ENCODE assay signal across 22 mouse cellular contexts in genomic region chr2:57820923-57821322, GRCm38 (mm10).
DNase-seq lines count a peak whose midpoint lies in the region; ATAC-seq and TF ChIP-seq lines count a peak whose summit lies in the region.
"Had no signal": no experiment of that assay in that cellular context is flagged by ENCODE, and none has a peak within 500 bp of the region (broad histone marks: within the 10 kb centered on the region; RNA-seq: fewer than 3 reads in every experiment).

No protein-coding gene starts in this region.

- WGBS in forebrain, embryonic 13.5 days, result 43% methylated on average over 1 of the region's 1 CpGs
- WGBS in forebrain, embryonic 10.5 days, result 79% methylated on average over 1 of the region's 1 CpGs
- 39% methylated on average over 1 of the region's 1 CpGs for whole genome bisulfite sequencing in limb, embryonic 11.5 days
- WGBS in limb, embryonic 10.5 days, result 50% methylated on average over 1 of the region's 1 CpGs
- 23% methylated on average over 1 of the region's 1 CpGs for WGBS in limb, embryonic 14.5 days
- 65% methylated on average over 1 of the region's 1 CpGs for WGBS in cerebellum, adult 2 months

- TF ChIP-seq POLR2A in brain, embryonic 14.5 days (IDR thresholded peaks at IDR 0.05; ENCODE audit: borderline replicate concordance, extremely low read depth, insufficient read depth, insufficient read length, poor library complexity, severe bottlenecking), result no peak
- no peak for TF ChIP-seq POLR2A in limb, embryonic 14.5 days (IDR thresholded peaks at IDR 0.05; ENCODE audit: borderline replicate concordance, extremely low read depth, insufficient read depth, insufficient read length)
- no peak for TF ChIP-seq POLR2A in cerebellum, adult 2 months (IDR thresholded peaks at IDR 0.05; ENCODE audit: borderline replicate concordance, insufficient read depth, low read length)

- H3K27me3 ChIP-seq in forebrain, embryonic 13.5 days, result 0 out of 2 replicates have a peak, but pooled peaks cover 2% of the 10 kb centered on the region
- no peaks in the 10 kb centered on the region for H3K27me3 ChIP-seq in forebrain, embryonic 10.5 days (ENCODE audit: poor library complexity, severe bottlenecking)
- no peaks in the 10 kb centered on the region for H3K27me3 ChIP-seq in limb, embryonic 11.5 days (ENCODE audit: control insufficient read depth, insufficient read depth, low read length)
- peaks cover 5% of the 10 kb centered on the region; the same call in 1 of the 2 replicates for H3K27me3 ChIP-seq in limb, embryonic 10.5 days (ENCODE audit: low read depth, poor library complexity, severe bottlenecking)
- no peaks in the 10 kb centered on the region for H3K27me3 ChIP-seq in limb, embryonic 14.5 days (ENCODE audit: control insufficient read depth, insufficient read depth, low read length)
- no peaks in the 10 kb centered on the region for H3K27me3 ChIP-seq in cerebellum, adult 2 months (ENCODE audit: control insufficient read depth, insufficient read depth, low read length)
- H3K27me3 ChIP-seq: embryonic facial prominence, embryonic 12.5 days; heart, embryonic 15.5 days; hindbrain, embryonic 13.5 days; intestine, embryonic 15.5 days had no signal

- peaks cover 9% of the 10 kb centered on the region; the same call in 1 of the 2 replicates for H3K4me1 ChIP-seq in forebrain, embryonic 13.5 days
- H3K4me1 ChIP-seq in forebrain, embryonic 10.5 days, result no peaks in the 10 kb centered on the region
- 0 out of 2 replicates have a peak, but pooled peaks cover 4% of the 10 kb centered on the region for H3K4me1 ChIP-seq in limb, embryonic 11.5 days (ENCODE audit: control insufficient read depth, insufficient read depth, low read length)
- peaks cover 10% of the 10 kb centered on the region for H3K4me1 ChIP-seq in limb, embryonic 10.5 days
- peaks cover 4% of the 10 kb centered on the region; the same call in 1 of the 2 replicates for H3K4me1 ChIP-seq in limb, embryonic 14.5 days (ENCODE audit: control insufficient read depth, insufficient read depth, low read length)
- no peaks in the 10 kb centered on the region for H3K4me1 ChIP-seq in cerebellum, adult 2 months (ENCODE audit: control insufficient read depth, insufficient read depth, low read length)
- H3K4me1 ChIP-seq: heart, embryonic 15.5 days; hindbrain, embryonic 13.5 days; intestine, embryonic 15.5 days had no signal

- H3K9ac ChIP-seq in forebrain, embryonic 13.5 days, result no peak overlapping the region
- H3K9ac ChIP-seq in limb, embryonic 11.5 days (ENCODE audit: low read length), result no peak overlapping the region
- H3K9ac ChIP-seq in limb, embryonic 14.5 days (ENCODE audit: low read depth, low read length, severe bottlenecking), result no peak overlapping the region
- H3K9ac ChIP-seq: embryonic facial prominence, embryonic 12.5 days; heart, embryonic 15.5 days; hindbrain, embryonic 13.5 days; intestine, embryonic 15.5 days had no signal

- no peak for TF ChIP-seq CTCF in brain, embryonic 14.5 days (IDR thresholded peaks at IDR 0.05; ENCODE audit: borderline replicate concordance, extremely low read depth, insufficient read depth, insufficient read length)
- no peak for TF ChIP-seq CTCF in cerebellum, adult 2 months (IDR thresholded peaks at IDR 0.05; ENCODE audit: borderline replicate concordance, insufficient read depth, low read depth, low read length)

- H3K27ac ChIP-seq in forebrain, embryonic 13.5 days, result no peak overlapping the region
- H3K27ac ChIP-seq in forebrain, embryonic 10.5 days, result no peak overlapping the region
- H3K27ac ChIP-seq in limb, embryonic 11.5 days (replicated peaks; ENCODE audit: low read depth, low read length), result no peak overlapping the region
- no peak overlapping the region for H3K27ac ChIP-seq in limb, embryonic 10.5 days
- H3K27ac ChIP-seq in limb, embryonic 14.5 days (replicated peaks; ENCODE audit: low read depth, low read length), result no peak overlapping the region
- no peak overlapping the region for H3K27ac ChIP-seq in cerebellum, adult 2 months (ENCODE audit: insufficient read depth, low read length)
- H3K27ac ChIP-seq: embryonic facial prominence, embryonic 12.5 days; heart, adult 2 months; heart, embryonic 15.5 days; hindbrain, embryonic 13.5 days; hindbrain, postnatal 0 days; intestine, embryonic 15.5 days had no signal

- peak; percentile 93 for ATAC-seq in forebrain, embryonic 13.5 days
- ATAC-seq in limb, embryonic 11.5 days (ENCODE audit: insufficient number of reproducible peaks, low FRiP score, low TSS enrichment, low read depth), result peak; percentile 48
- ATAC-seq in limb, embryonic 14.5 days (ENCODE audit: low FRiP score, low read depth), result no peak
- ATAC-seq: CD4-positive, CD25-positive, alpha-beta regulatory T cell, adult 4 months; hindbrain, postnatal 0 days; intestine, embryonic 15.5 days had no signal

- H3K4me3 ChIP-seq in forebrain, embryonic 13.5 days, result no peak overlapping the region
- no peak overlapping the region for H3K4me3 ChIP-seq in forebrain, embryonic 10.5 days
- no peak overlapping the region for H3K4me3 ChIP-seq in limb, embryonic 11.5 days (ENCODE audit: low read depth, low read length)
- no peak overlapping the region for H3K4me3 ChIP-seq in limb, embryonic 10.5 days
- H3K4me3 ChIP-seq in limb, embryonic 14.5 days (replicated peaks; ENCODE audit: low read length), result no peak overlapping the region
- no peak overlapping the region for H3K4me3 ChIP-seq in cerebellum, adult 2 months (replicated peaks; ENCODE audit: insufficient read depth, low read depth, low read length)
- H3K4me3 ChIP-seq: embryonic facial prominence, embryonic 12.5 days; heart, adult 2 months; heart, embryonic 15.5 days; hindbrain, embryonic 13.5 days; intestine, embryonic 15.5 days had no signal

- H3K9me3 ChIP-seq in forebrain, embryonic 13.5 days (replicated peaks), result no peaks in the 10 kb centered on the region
- no peaks in the 10 kb centered on the region for H3K9me3 ChIP-seq in forebrain, embryonic 10.5 days
- H3K9me3 ChIP-seq in limb, embryonic 11.5 days (ENCODE audit: control insufficient read depth, low read length), result no peaks in the 10 kb centered on the region
- no peaks in the 10 kb centered on the region for H3K9me3 ChIP-seq in limb, embryonic 10.5 days (replicated peaks)
- H3K9me3 ChIP-seq in limb, embryonic 14.5 days (ENCODE audit: control insufficient read depth, low read length), result no peaks in the 10 kb centered on the region
- H3K9me3 ChIP-seq: embryonic facial prominence, embryonic 12.5 days; heart, embryonic 15.5 days; hindbrain, embryonic 13.5 days; intestine, embryonic 15.5 days had no signal

- no peaks in the 10 kb centered on the region for H3K36me3 ChIP-seq in forebrain, embryonic 13.5 days (ENCODE audit: poor library complexity, severe bottlenecking)
- no peaks in the 10 kb centered on the region for H3K36me3 ChIP-seq in forebrain, embryonic 10.5 days (replicated peaks)
- no peaks in the 10 kb centered on the region for H3K36me3 ChIP-seq in limb, embryonic 11.5 days (ENCODE audit: control insufficient read depth, insufficient read depth, low read length)
- no peaks in the 10 kb centered on the region for H3K36me3 ChIP-seq in limb, embryonic 10.5 days
- H3K36me3 ChIP-seq in limb, embryonic 14.5 days (ENCODE audit: control insufficient read depth, insufficient read depth, low read length), result no peaks in the 10 kb centered on the region
- H3K36me3 ChIP-seq: embryonic facial prominence, embryonic 12.5 days; heart, embryonic 15.5 days; hindbrain, embryonic 13.5 days; intestine, embryonic 15.5 days had no signal

- no peak for DNase-seq in forebrain, embryonic 10.5 days (ENCODE audit: extremely low spot score, low spot score)
- no peak for DNase-seq in limb, embryonic 11.5 days (ENCODE audit: low spot score)
- DNase-seq in limb, embryonic 10.5 days (ENCODE audit: low spot score), result no peak
- peak; percentile 83 for DNase-seq in brain, embryonic 14.5 days (ENCODE audit: low read depth)
- DNase-seq in limb, embryonic 14.5 days (ENCODE audit: low spot score), result peak; percentile 10
- no peak for DNase-seq in cerebellum, adult 2 months
- no peak for DNase-seq in layer of hippocampus, adult 11-12 months (ENCODE audit: low spot score)
- DNase-seq: adrenal gland, postnatal 10 days; B cell, adult 2 months; cerebellum, adult 18-20 months; cerebellum, postnatal 10 days; gastrocnemius, postnatal 10 days; heart, adult 2 months; heart, postnatal 14 days had no signal

- H3K4me2 ChIP-seq in forebrain, embryonic 13.5 days, result no peak overlapping the region
- no peak overlapping the region for H3K4me2 ChIP-seq in limb, embryonic 11.5 days (ENCODE audit: low read depth, severe bottlenecking)
- no peak overlapping the region for H3K4me2 ChIP-seq in limb, embryonic 14.5 days (replicated peaks; ENCODE audit: low read depth, low read length, severe bottlenecking)
- H3K4me2 ChIP-seq: embryonic facial prominence, embryonic 12.5 days; heart, embryonic 11.5 days; heart, embryonic 15.5 days; hindbrain, embryonic 13.5 days; intestine, embryonic 15.5 days had no signal

Comparison
In these comparisons a context has a peak if more than half of its experiments do, and no peak if none do; other contexts are left out.
1. DNase-seq: peak in brain, embryonic 14.5 days (single experiment) and limb, embryonic 14.5 days (single experiment); none in forebrain, embryonic 10.5 days (single experiment), limb, embryonic 11.5 days (single experiment), limb, embryonic 10.5 days (single experiment), cerebellum, adult 2 months (0 of 2) and layer of hippocampus, adult 11-12 months (single experiment).